Mouse (Mus musculus) embryonic facial prominence, embryonic 10.5 days (tissue): ENCODE data around the gene Hpca. TPM values are rescaled to one million over a fixed set of nuclear protein-coding genes. Genes with fewer than 3 reads are reported as not detected.
A peak's percentile ranks its signal among the peaks of the same experiment; 100 is the strongest.

Experiments
- DNase-seq: peaks from one replicate; pipeline ENCODE4 v3.0.0-alpha.2; 2017; ENCODE audit warnings: low spot score
- H3K27ac ChIP-seq: fragments of 300-500 bp; sonication (generic); replicated peaks from 2 replicates; pipeline ENCODE4 v1.5.1; 2016; ENCODE audit warnings: mild to moderate bottlenecking
- H3K27me3 ChIP-seq: fragments of 300-500 bp; sonication (generic); replicated peaks from 2 replicates; pipeline ENCODE4 v1.6.1; 2016; ENCODE audit warnings: low read depth, mild to moderate bottlenecking; ENCODE audit not compliant: poor library complexity, severe bottlenecking
- H3K36me3 ChIP-seq: fragments of 300-500 bp; sonication (generic); replicated peaks from 2 replicates; pipeline ENCODE4 v1.6.1; 2016; ENCODE audit warnings: mild to moderate bottlenecking, moderate library complexity
- H3K4me1 ChIP-seq: fragments of 300-500 bp; sonication (generic); 2 replicates; pipeline ENCODE4 v1.6.1; 2016
- H3K4me3 ChIP-seq: fragments of 300-500 bp; sonication (generic); 2 replicates; pipeline ENCODE4 v1.5.1; 2016; ENCODE audit warnings: mild to moderate bottlenecking, moderate library complexity
- H3K9me3 ChIP-seq: fragments of 300-500 bp; sonication (generic); 2 replicates; pipeline ENCODE4 v1.6.1; 2016; ENCODE audit warnings: mild to moderate bottlenecking
- WGBS: fragments of 180-500 bp; shearing (Covaris S2); methylation state at CpG from one replicate; pipeline ENCODE4 v1.1.7; 2016; 5-methylcytosine and 5-hydroxymethylcytosine counted together
- polyA plus RNA-seq: library from polyadenylated mRNA; unstranded; fragments of >200 nt; fragmentation: Nextera tagmentation; extraction: Ambion mirVana; gene quantifications from 2 replicates; pipeline ENCODE4 v1.2.1, GENCODE M21; 2016

The Hpca gene
- polyA plus RNA-seq, 1 experiment from 2014 or later: 0.66 TPM

GRCm38 (mm10) chr4:129113083-129113988, 8.5 kb downstream of the Hpca start:
- no peaks in the 10 kb centered on the region for H3K9me3 ChIP-seq
- peaks cover 35% of the 10 kb centered on the region for H3K27me3 ChIP-seq
- WGBS: 35% methylated on average over 28 of the region's 28 CpGs
- peak overlapping the region; percentile 19; the same call in 1 of the 2 replicates for H3K4me3 ChIP-seq
- no peaks in the 10 kb centered on the region for H3K36me3 ChIP-seq
- 0 out of 2 replicates have a peak overlapping the region, but pooled peaks have one; percentile 7 for H3K27ac ChIP-seq
- H3K4me1 ChIP-seq: peaks cover 35% of the 10 kb centered on the region
- peak; percentile 90 for DNase-seq

GRCm38 (mm10) chr4:129112231-129112630, 9.6 kb downstream of the Hpca start:
- Histone ChIP-seq H3K9me3 (no peaks in the 10 kb centered on the region), H3K36me3 (no peaks in the 10 kb centered on the region), H3K4me1 (peaks cover 43% of the 10 kb centered on the region), H3K4me3 (no peak overlapping the region), H3K27me3 (peaks cover 45% of the 10 kb centered on the region), H3K27ac (no peak overlapping the region)
- DNase-seq: no peak
- WGBS: 73% methylated on average over 13 of the region's 13 CpGs

GRCm38 (mm10) chr4:129111350-129111749, 10.5 kb downstream of the Hpca start:
- H3K27ac ChIP-seq: no peak overlapping the region
- H3K4me3 ChIP-seq: no peak overlapping the region
- peaks cover 47% of the 10 kb centered on the region for H3K27me3 ChIP-seq
- no peaks in the 10 kb centered on the region for H3K9me3 ChIP-seq
- WGBS: 67% methylated on average over 11 of the region's 11 CpGs
- DNase-seq: no peak
- peaks cover 47% of the 10 kb centered on the region for H3K4me1 ChIP-seq
- H3K36me3 ChIP-seq: no peaks in the 10 kb centered on the region

GRCm38 (mm10) chr4:129110804-129111203, 11.0 kb downstream of the Hpca start:
- Histone ChIP-seq H3K4me3 (no peak overlapping the region), H3K27me3 (peaks cover 52% of the 10 kb centered on the region), H3K36me3 (no peaks in the 10 kb centered on the region), H3K4me1 (peaks cover 53% of the 10 kb centered on the region), H3K9me3 (no peaks in the 10 kb centered on the region), H3K27ac (no peak overlapping the region)
- 91% methylated on average over 6 of the region's 6 CpGs for WGBS
- DNase-seq: no peak

GRCm38 (mm10) chr4:129108624-129109023, 13.2 kb downstream of the Hpca start:
- no peak for DNase-seq
- 88% methylated on average over 7 of the region's 7 CpGs for WGBS
- Histone ChIP-seq H3K9me3 (no peaks in the 10 kb centered on the region), H3K4me1 (peaks cover 52% of the 10 kb centered on the region), H3K27ac (no peak overlapping the region), H3K4me3 (no peak overlapping the region), H3K27me3 (peaks cover 55% of the 10 kb centered on the region), H3K36me3 (no peaks in the 10 kb centered on the region)

GRCm38 (mm10) chr4:129107348-129107899, 14.4 kb downstream of the Hpca start:
- Histone ChIP-seq H3K9me3 (no peaks in the 10 kb centered on the region), H3K4me1 (peaks cover 42% of the 10 kb centered on the region)
- no peak for DNase-seq

GRCm38 (mm10) chr4:129106073-129106472, 15.8 kb downstream of the Hpca start:
- Histone ChIP-seq H3K27me3 (peaks cover 61% of the 10 kb centered on the region), H3K4me1 (peaks cover 37% of the 10 kb centered on the region), H3K9me3 (no peaks in the 10 kb centered on the region), H3K27ac (no peak overlapping the region), H3K36me3 (no peaks in the 10 kb centered on the region), H3K4me3 (peak overlapping the region; percentile 55)
- 14% methylated on average over 9 of the region's 9 CpGs for WGBS
- DNase-seq: peak; percentile 41

More at GRCm38 (mm10) chr4:129107348-129107899, 14.4 kb downstream of the Hpca start:
- H3K27ac ChIP-seq: no peak overlapping the region
- H3K4me3 ChIP-seq: no peak overlapping the region
- no peaks in the 10 kb centered on the region for H3K36me3 ChIP-seq
- H3K27me3 ChIP-seq: peaks cover 57% of the 10 kb centered on the region
- WGBS: 72% methylated on average over 10 of the region's 10 CpGs

- peak within 1 kb of the TSS; percentile 55 for H3K4me3 ChIP-seq
- H3K9me3 ChIP-seq: no peaks in the 10 kb centered on the region
- H3K4me1 ChIP-seq: peaks cover 32% of the 10 kb centered on the region
- H3K27ac ChIP-seq: peak within 1 kb of the TSS; percentile 71
- 1% methylated on average over 40 of the region's 40 CpGs for WGBS
- no peaks in the 10 kb centered on the region for H3K36me3 ChIP-seq
- H3K27me3 ChIP-seq: peaks cover 61% of the 10 kb centered on the region
- peak; percentile 70 for DNase-seq
These were observed 16.5 kb downstream of the Hpca start, which contains the start of gene Tmem54 for GRCm38 (mm10) chr4:129105356-129105755. Tmem54 (plus strand) TSS chr4:129105548.

- no peak overlapping the region for H3K27ac ChIP-seq
- H3K36me3 ChIP-seq: no peaks in the 10 kb centered on the region
- no peaks in the 10 kb centered on the region for H3K9me3 ChIP-seq
- no peak for DNase-seq
- peaks cover 48% of the 10 kb centered on the region for H3K27me3 ChIP-seq
- no peak overlapping the region for H3K4me3 ChIP-seq
- H3K4me1 ChIP-seq: peaks cover 17% of the 10 kb centered on the region
- WGBS: 82% methylated on average over 14 of the region's 14 CpGs
These were observed 19.6 kb downstream of the Hpca start for GRCm38 (mm10) chr4:129102133-129102829.

GRCm38 (mm10) chr4:129097006-129097405, 24.8 kb downstream of the Hpca start:
- 76% methylated on average over 7 of the region's 7 CpGs for WGBS
- Histone ChIP-seq H3K9me3 (no peaks in the 10 kb centered on the region), H3K4me1 (0 out of 2 replicates have a peak, but pooled peaks cover 2% of the 10 kb centered on the region), H3K27ac (no peak overlapping the region), H3K27me3 (peaks cover 22% of the 10 kb centered on the region), H3K36me3 (no peaks in the 10 kb centered on the region), H3K4me3 (no peak overlapping the region)
- DNase-seq: no peak

- H3K27me3 ChIP-seq: peaks cover 22% of the 10 kb centered on the region
- no peak overlapping the region for H3K4me3 ChIP-seq
- WGBS: 35% methylated on average over 15 of the region's 15 CpGs
These were observed 26.6 kb downstream of the Hpca start for GRCm38 (mm10) chr4:129095276-129095675.

GRCm38 (mm10) chr4:129087850-129088249, 34.0 kb downstream of the Hpca start:
- H3K27ac ChIP-seq: no peak overlapping the region
- no peaks in the 10 kb centered on the region for H3K27me3 ChIP-seq
- no peak overlapping the region for H3K4me3 ChIP-seq
- 49% methylated on average over 5 of the region's 5 CpGs for WGBS
- H3K4me1 ChIP-seq: no peaks in the 10 kb centered on the region
- no peak for DNase-seq
- H3K9me3 ChIP-seq: no peaks in the 10 kb centered on the region
- H3K36me3 ChIP-seq: peaks cover 25% of the 10 kb centered on the region

More at GRCm38 (mm10) chr4:129095276-129095675, 26.6 kb downstream of the Hpca start:
- Histone ChIP-seq H3K4me1 (0 out of 2 replicates have a peak, but pooled peaks cover 2% of the 10 kb centered on the region), H3K27ac (no peak overlapping the region), H3K36me3 (no peaks in the 10 kb centered on the region), H3K9me3 (no peaks in the 10 kb centered on the region)
- DNase-seq: no peak
